Mouse (Mus musculus) Patski (cell line): ENCODE data around the gene Tra2a. TPM values are rescaled to one million over a fixed set of nuclear protein-coding genes. Genes with fewer than 3 reads are reported as not detected.
A peak's percentile ranks its signal among the peaks of the same experiment; 100 is the strongest.

Experiments used
- ATAC-seq: fragments of 100-300 bp; one replicate; pipeline ENCODE4 v1.8.0; 2021
- CTCF ChIA-PET: fragments of 350-600 bp; sonication (Branson Sonifier 250); formaldehyde crosslinking; loops from one replicate; lab custom pipeline; 2022; ENCODE audit warnings: inconsistent platforms; lab: Charles Lee
- POLR2A ChIA-PET: fragments of 350-600 bp; sonication (Branson Sonifier 250); formaldehyde crosslinking; loops from one replicate; lab custom pipeline; 2022; ENCODE audit warnings: antibody characterized with exemption, inconsistent platforms; lab: Charles Lee
- DNase-seq: peaks from one replicate; pipeline ENCODE4 v3.0.0-alpha.2; 2011; ENCODE audit warnings: low read depth, low spot score
- H3K27me3 ChIP-seq: fragments of 371-371 bp; one replicate; pipeline ENCODE4 v1.5.1; 2021
- CTCF ChIP-seq: fragments of 100-300 bp; IDR thresholded peaks from one replicate; pipeline ENCODE4 v1.5.1; 2021
- in situ Hi-C: fragments of 300-500 bp; cut with MboI; formaldehyde crosslinking; loops from 3 replicates; pipeline ENCODE4 v1.11.1; 2018; ENCODE audit warnings: low pct_unique_long_range_greater_than_20kb, mixed read lengths
- polyA plus RNA-seq: library from polyadenylated mRNA; unstranded; gene quantifications from one replicate; pipeline ENCODE4 v1.2.3, GENCODE M21; 2021

Tra2a gene
- polyA plus RNA-seq, 1 experiment from 2014 or later, result 104 TPM

DNA sequence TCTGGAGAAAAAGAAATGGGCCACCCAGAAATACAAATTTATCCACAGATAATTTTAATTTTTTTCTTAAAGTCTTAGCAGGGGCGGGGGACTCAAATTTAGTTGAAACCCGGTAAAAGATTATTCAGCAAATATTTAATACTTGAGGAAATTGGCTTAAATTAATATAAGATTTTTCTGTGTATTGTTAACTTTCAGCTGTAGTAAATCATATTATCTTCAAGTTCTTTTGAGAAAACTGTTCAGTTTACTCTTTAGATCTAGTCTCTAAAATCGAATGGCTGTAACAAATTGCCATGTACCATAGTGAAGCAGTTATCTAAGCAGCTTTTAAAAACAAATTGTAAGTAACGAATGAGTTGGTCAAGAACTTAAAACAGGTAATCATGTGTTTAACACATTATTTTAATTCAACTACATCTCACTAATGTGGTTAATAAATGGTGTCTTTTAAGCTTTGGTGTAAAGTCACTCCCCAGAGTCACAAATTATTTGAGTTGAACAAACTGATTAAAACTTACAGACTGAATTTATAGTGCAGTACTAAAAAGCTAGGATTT is 44.8 kb downstream of the Tra2a start:
- no peak for ATAC-seq
- ChIA-PET CTCF (no interaction called here), POLR2A (interaction anchor here (0.6 to 0.7 kb wide), 2 partner anchors 24 to 166 kb away, joined by 4 read pairs; no protein-coding TSS in a partner anchor)
- in situ Hi-C loops, result loop anchor here (25.0 kb wide), 1 partner anchor 1968 kb away; no protein-coding TSS in a partner anchor
- DNase-seq, result no peak
- TF ChIP-seq CTCF, result no peak
- peaks cover 93% of the 10 kb centered on the region for H3K27me3 ChIP-seq

GRCm38 (mm10) chr6:49218275-49218802 is 45.5 kb downstream of the Tra2a start:
- ATAC-seq (no peak), DNase-seq (no peak)
- CTCF ChIA-PET, result no interaction called here
- in situ Hi-C loops, result loop anchor here (25.0 kb wide), 1 partner anchor 1969 kb away; no protein-coding TSS in a partner anchor
- peaks cover 89% of the 10 kb centered on the region for H3K27me3 ChIP-seq
- TF ChIP-seq CTCF, result no peak
- POLR2A ChIA-PET, result interaction anchor here (0.6 to 0.7 kb wide), 3 partner anchors 9 to 23 kb away, joined by 4 to 6 read pairs (median 5); no protein-coding TSS in a partner anchor

- POLR2A ChIA-PET, result interaction anchor here (0.6 to 0.8 kb wide), 3 partner anchors 9 to 161 kb away, joined by 4 to 6 read pairs (median 5); no protein-coding TSS in a partner anchor
- in situ Hi-C loops, result loop anchor here (25.0 kb wide), 1 partner anchor 1970 kb away; no protein-coding TSS in a partner anchor
- peak; percentile 78 for ATAC-seq
- TF ChIP-seq CTCF, result no peak
- CTCF ChIA-PET, result interaction anchor here (1.2 kb wide), 1 partner anchor 10 kb away, joined by 3 read pairs; no protein-coding TSS in a partner anchor
- H3K27me3 ChIP-seq, result peaks cover 89% of the 10 kb centered on the region
- no peak for DNase-seq
Observed at GRCm38 (mm10) chr6:49217581-49218274, 46.1 kb downstream of the Tra2a start.

DNA sequence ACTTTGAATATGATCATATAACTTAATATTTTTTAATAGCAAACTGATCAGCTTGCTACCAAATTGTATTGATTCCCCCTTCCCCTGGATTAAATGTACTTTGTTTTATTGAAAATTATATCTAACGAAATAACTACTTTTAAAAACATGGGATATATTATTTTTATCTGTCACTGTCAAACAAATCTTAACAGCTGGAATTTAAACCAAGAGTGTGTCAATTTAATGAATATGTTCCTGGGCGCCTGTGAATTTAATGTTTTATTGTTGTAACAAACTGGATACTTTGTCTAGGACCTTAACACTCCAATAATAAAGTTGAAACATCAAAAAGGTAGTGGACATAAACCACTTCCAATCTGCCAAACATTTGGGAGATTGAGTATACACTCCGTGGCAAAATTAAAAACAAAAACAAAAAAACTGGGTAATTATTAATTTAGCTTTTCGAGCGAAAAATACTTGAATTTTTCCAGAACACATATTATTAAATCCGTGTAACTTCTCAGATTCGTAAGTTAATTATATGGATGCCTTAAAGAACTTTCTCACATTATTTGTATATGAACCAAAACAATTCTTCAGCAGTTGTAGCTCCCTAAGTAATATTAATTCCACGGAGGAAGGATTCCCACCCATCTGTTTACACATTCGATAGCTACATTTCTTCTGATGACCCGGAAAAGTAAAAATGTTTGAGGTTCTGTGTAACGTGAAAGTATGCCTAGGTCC is 46.9 kb downstream of the Tra2a start:
- in situ Hi-C loops, result loop anchor here (25.0 kb wide), 1 partner anchor 1970 kb away; no protein-coding TSS in a partner anchor
- no peak for DNase-seq
- peaks cover 82% of the 10 kb centered on the region for H3K27me3 ChIP-seq
- ChIA-PET POLR2A (interaction anchor here (0.8 kb wide), 1 partner anchor 160 kb away, joined by 4 read pairs; no protein-coding TSS in a partner anchor), CTCF (interaction anchor here (1.2 kb wide), 1 partner anchor 11 kb away, joined by 3 read pairs; no protein-coding TSS in a partner anchor)
- no peak for TF ChIP-seq CTCF
- no peak for ATAC-seq

- no peak for ATAC-seq
- CTCF ChIA-PET, result no interaction called here
- TF ChIP-seq CTCF, result no peak
- DNase-seq, result no peak
- H3K27me3 ChIP-seq, result peaks cover 75% of the 10 kb centered on the region
- POLR2A ChIA-PET, result no interaction called here
- in situ Hi-C loops, result loop anchor here (25.0 kb wide), 1 partner anchor 1971 kb away; no protein-coding TSS in a partner anchor
Observed at GRCm38 (mm10) chr6:49215748-49216585, 47.9 kb downstream of the Tra2a start.

GRCm38 (mm10) chr6:49214928-49215747 is 48.7 kb downstream of the Tra2a start, which contains the start of gene Igf2bp3:
Gene Igf2bp3 (minus strand): TSS chr6:49214957.
- CTCF ChIA-PET, result no interaction called here
- H3K27me3 ChIP-seq, result peaks cover 66% of the 10 kb centered on the region
- no peak for ATAC-seq
- POLR2A ChIA-PET, result interaction anchor here (0.7 kb wide), 1 partner anchor 42 kb away, joined by 3 read pairs; no protein-coding TSS in a partner anchor
- no peak for DNase-seq
- TF ChIP-seq CTCF, result no peak
- in situ Hi-C loops, result loop anchor here (25.0 kb wide), 1 partner anchor 1972 kb away; no protein-coding TSS in a partner anchor

DNA sequence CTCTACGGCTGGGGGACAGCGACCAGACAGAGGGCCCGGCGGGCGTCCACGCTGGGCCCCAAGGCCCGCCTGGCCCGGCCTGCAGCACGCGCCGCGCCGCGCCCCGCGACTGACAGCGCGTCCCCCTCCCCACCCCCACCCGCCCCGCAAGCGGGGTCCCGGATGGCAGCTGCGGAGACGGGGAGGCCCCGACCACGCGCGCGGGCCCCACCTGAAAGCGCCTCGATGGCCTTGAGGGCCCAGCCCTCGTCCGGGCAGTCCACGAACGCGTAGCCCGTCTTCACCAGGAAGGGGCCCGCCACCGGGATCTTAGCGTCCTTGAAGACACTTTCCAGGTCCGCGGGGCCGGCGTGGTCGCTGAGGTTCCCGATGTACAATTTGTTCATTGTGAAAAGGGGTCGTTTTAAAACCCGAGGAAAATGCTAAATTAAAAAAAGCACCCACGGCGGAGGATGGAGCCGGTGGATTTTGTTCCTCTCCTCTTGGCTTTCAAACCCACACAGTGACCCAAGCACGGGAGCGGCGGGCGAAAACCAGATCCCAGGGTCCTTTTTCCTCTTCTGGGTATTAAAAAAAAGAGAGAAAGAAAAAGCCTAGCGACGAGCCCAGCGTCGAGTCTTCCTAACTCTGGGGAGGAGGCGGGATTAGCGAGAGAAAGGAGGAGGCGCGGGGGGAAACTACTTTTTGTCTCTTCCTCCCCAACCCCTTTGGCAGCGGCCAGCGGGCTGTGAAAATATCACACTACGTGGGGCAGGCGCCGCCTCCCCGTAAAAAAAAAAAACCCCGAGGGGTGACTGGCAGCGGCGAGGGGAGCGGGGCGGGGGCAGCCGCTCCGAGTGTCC is 49.5 kb downstream of the Tra2a start:
- POLR2A ChIA-PET, result interaction anchor here (0.7 kb wide), 1 partner anchor 41 kb away, joined by 3 read pairs; no protein-coding TSS in a partner anchor
- CTCF ChIA-PET, result no interaction called here

More for the DNA sequence above, 49.5 kb downstream of the Tra2a start:
- DNase-seq (no peak), ATAC-seq (no peak)
- no peak for TF ChIP-seq CTCF
- in situ Hi-C loops, result loop anchor here (25.0 kb wide), 1 partner anchor 1973 kb away; no protein-coding TSS in a partner anchor
- H3K27me3 ChIP-seq, result peaks cover 58% of the 10 kb centered on the region
